Mouse (Mus musculus) embryonic fibroblast, embryonic 13.5 days (primary cell): ENCODE data around the gene Csrp2. TPM values are rescaled to one million over a fixed set of nuclear protein-coding genes. Genes with fewer than 3 reads are reported as not detected.

Source experiments
- H3K27ac ChIP-seq: 2 replicates; pipeline ENCODE4 v1.5.1; 2012; ENCODE audit warnings: low read length, control low read depth, inconsistent platforms; ENCODE audit not compliant: insufficient read depth
- H3K4me1 ChIP-seq: 2 replicates; pipeline ENCODE4 v1.6.1; 2011; ENCODE audit warnings: low read length; ENCODE audit not compliant: control insufficient read depth, insufficient read depth
- H3K4me3 ChIP-seq: 2 replicates; pipeline ENCODE4 v1.5.1; 2011; ENCODE audit warnings: mild to moderate bottlenecking, control low read depth, low read length; ENCODE audit not compliant: insufficient read depth
- CTCF ChIP-seq: IDR thresholded peaks from 2 replicates; pipeline ENCODE4 v1.5.1; 2011; ENCODE audit warnings: mild to moderate bottlenecking, control low read depth, low read length, moderate library complexity, borderline replicate concordance; ENCODE audit not compliant: insufficient read depth
- POLR2A ChIP-seq: IDR thresholded peaks from 2 replicates; pipeline ENCODE4 v1.6.1; 2011; ENCODE audit warnings: low read depth, mild to moderate bottlenecking, control low read depth, low read length, moderate library complexity
- polyA plus RNA-seq: library from polyadenylated mRNA; stranded (reverse); fragments of >200 nt; gene quantifications from 2 replicates; pipeline ENCODE4 v1.2.4, GENCODE M21; 2011; ENCODE audit warnings: low read depth; ENCODE audit not compliant: missing spikeins, insufficient read length

Gene Csrp2
- polyA plus RNA-seq, 1 experiment = 92.6 TPM

DNA sequence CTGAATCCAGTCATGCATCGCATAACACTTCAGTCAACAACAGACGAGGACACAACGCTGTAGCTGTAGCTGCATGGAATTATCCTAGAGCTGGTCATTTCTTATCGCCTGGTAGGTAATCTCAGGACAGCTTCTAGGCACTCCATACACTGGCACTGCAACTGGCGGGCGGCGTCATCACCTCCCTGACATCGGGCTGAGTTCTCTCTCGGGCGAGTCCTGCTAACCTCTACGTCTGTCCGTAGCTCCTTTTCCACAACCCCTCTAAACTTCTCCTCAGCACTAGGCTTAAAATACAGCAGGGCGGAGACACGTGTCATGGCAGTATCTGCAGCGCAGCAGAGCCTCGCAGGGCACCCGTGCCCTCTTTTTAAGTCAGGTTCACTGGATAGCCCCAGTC, 67.1 kb downstream of the Csrp2 start:
- TF ChIP-seq CTCF (no peak), POLR2A (no peak)
- H3K4me3 ChIP-seq = no peak overlapping the region
- H3K27ac ChIP-seq = no peak overlapping the region
- no peaks in the 10 kb centered on the region for H3K4me1 ChIP-seq

Other genes with a start within 250 kb of the Csrp2 start
- 10.9 and 14.1 TPM in 2 replicates for gene E2f7, start 174.3 kb upstream of the Csrp2 start, polyA plus RNA-seq
- 23.7 and 31.6 TPM in 2 replicates for gene Zdhhc17, start 90.4 kb downstream of the Csrp2 start, polyA plus RNA-seq
- gene Osbpl8, start 245.0 kb downstream of the Csrp2 start, polyA plus RNA-seq = 24.3 and 24.8 TPM in 2 replicates